Mouse (Mus musculus): ENCODE results near the gene D17Wsu92e.
A peak's percentile ranks its signal among the peaks of the same experiment; 100 is the strongest.

Gene D17Wsu92e

GRCm38 (mm10) chr17:27790976-27791375 is 29.5 kb downstream of the D17Wsu92e start:
- no peak for DNase-seq (ENCODE audit: low read depth, low spot score)

- no peak for DNase-seq (ENCODE audit: low read depth, low spot score)
Measured at GRCm38 (mm10) chr17:27790015-27790414, 30.4 kb downstream of the D17Wsu92e start.

- DNase-seq (ENCODE audit: low read depth, low spot score), result no peak
Measured at GRCm38 (mm10) chr17:27788456-27789172, 31.8 kb downstream of the D17Wsu92e start.

- peak; percentile 79 for DNase-seq (ENCODE audit: low read depth, low spot score)
Measured at GRCm38 (mm10) chr17:27783567-27783966, 36.9 kb downstream of the D17Wsu92e start.

- DNase-seq (ENCODE audit: low read depth, low spot score), result no peak
Measured at GRCm38 (mm10) chr17:27781059-27781687, 39.3 kb downstream of the D17Wsu92e start.

GRCm38 (mm10) chr17:27779755-27780154 is 40.7 kb downstream of the D17Wsu92e start:
- DNase-seq (ENCODE audit: low read depth, low spot score), result no peak

DNA sequence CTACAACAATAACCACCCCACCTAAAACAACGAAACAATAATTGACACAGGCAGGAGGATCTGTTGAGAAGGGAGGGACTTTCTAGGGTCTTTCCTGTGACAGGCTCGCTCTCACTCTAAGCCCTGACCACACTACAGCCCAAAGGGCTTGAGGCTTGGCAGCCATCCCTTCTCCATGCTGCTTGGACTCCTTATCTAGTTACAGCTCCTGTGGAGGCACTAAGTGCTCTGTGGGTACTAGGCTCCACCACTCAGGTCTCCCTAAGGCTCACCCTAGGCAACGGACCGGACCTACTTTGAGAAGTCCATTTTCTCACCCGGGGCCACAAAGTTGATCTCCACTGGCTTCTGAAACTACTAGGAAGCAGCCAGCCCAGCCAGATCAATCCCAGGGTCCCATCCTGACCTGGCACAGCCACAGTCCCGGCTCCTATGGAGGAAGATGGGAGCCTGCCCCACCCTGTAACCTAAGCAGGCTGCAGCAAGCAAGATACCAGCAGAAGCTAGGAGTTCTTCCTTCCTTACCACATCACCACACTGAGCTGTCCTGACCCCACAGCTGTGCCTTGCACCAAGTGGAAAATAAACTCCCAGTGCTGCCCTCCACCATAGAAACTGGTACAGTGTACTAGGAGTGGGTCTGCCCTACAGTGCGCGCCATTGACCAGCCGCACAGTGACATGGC is 41.6 kb downstream of the D17Wsu92e start:
- DNase-seq (ENCODE audit: low read depth, low spot score), result no peak

DNA sequence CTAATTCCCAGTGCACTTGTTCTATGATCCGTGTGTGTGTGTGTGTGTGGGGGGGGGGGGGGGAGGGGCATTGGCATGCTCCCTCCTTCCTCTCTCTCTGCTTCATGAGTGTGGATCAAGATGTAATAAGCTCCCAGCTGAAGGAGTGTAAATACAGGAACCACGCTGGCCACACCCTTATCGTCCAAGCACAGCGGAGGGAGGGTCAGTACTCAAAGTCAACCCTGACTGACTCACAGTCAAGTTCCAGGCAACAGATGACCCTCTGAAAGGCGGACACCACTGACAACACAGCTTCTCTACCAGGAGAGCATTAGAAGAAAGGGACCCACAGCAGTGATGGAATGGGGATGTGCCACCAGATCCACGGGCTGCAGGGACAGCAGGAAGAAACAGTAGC is 42.6 kb downstream of the D17Wsu92e start:
- DNase-seq (ENCODE audit: low read depth, low spot score), result no peak

- DNase-seq (ENCODE audit: low read depth, low spot score), result no peak
Measured at GRCm38 (mm10) chr17:27774198-27774597, 46.2 kb downstream of the D17Wsu92e start.

DNA sequence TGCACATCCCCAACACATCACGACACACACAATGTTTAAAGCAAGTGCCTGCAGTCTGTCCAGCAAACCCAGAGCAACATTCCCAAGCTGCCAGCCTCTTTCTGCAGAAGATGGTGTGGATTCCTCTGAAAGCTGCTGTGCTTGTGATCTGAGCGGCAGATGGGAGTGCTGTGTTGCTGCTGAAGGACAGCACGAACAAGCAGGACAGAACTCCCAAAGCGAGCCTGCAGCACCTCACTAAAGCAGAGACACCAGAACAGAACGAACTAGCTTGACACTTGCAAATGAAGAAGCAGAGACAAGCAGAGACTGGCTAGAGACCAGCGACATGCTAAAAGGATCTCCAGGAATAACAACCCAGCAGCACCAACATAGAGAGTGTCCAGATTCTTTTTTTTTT is 48.8 kb downstream of the D17Wsu92e start:
- no peak for DNase-seq (ENCODE audit: low read depth, low spot score)

DNA sequence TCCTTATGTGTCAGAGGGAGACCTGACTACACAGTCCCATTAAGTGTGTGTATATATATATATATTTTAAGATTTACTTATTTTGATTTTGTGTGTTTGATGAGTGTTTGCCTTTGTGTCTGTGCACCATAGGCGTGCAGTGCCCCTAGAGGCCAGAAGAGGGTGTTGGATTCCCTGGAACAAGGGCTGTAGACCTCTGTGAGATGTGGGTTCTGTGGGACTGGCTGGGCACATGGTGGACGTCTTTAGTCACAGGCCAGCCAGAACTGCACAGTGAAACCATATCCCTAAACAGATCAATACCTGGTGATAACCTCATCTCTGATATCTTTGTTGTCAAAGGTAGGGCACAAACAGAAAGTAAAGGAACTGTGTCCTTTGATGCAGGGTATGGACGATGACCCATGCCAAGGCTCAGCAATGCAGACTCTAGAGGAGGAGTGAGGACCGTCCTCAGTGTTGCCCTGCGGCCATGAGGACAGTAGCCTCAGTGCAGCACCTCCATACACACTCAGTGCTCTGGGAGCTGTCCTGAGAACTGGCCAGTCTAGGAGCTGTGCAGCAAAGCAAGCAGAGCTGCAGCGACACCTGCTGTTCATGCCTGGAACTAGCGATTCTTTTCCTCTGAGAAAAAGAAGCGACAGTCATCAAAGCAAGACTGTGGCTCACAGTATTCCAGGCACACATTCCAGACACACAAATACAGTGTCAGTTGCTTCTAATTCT is 51.5 kb downstream of the D17Wsu92e start:
- peak; percentile 84 for DNase-seq (ENCODE audit: low read depth, low spot score)

- DNase-seq (ENCODE audit: low read depth, low spot score), result no peak
Measured at GRCm38 (mm10) chr17:27767543-27767942, 52.9 kb downstream of the D17Wsu92e start.

DNA sequence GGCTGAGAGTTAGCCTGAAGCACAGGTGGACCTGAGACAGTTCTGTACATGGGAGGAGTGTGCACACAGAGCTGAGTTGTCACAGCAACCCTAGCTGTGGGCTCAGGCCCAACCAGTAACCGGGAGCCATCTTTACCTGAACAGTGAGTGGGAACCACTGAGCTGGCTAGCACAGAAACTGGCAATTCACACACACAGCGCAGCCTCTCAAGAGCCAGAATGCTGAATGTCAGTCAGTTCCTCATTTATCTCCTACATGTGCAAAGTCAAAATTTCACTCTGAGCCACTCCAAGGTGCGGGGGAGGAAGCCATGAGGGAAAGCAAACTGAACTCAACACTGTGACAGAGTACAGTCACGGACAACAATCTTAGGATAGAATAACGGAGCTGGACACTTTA is 53.3 kb downstream of the D17Wsu92e start:
- DNase-seq (ENCODE audit: low read depth, low spot score), result no peak

DNA sequence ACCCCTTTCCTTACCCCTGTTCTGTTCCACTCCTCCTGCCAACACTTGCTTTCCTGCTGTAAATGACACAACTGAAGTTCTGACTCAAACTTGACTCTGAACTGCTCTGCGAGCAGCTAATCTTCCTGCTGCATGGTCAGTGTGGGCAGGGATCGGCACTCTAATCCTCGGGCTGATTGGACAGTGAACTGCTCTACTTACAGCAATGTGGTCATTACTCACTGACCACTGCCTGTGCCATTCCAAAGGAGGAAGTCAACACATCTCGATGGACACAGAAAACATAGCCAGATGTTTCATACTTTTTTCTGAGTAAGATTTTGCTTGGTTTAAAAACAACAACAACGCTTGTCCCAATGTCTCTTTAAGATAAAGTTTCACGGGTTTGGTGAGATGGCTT is 55.4 kb downstream of the D17Wsu92e start:
- DNase-seq (ENCODE audit: low read depth, low spot score), result no peak

GRCm38 (mm10) chr17:27764453-27764852 is 56.0 kb downstream of the D17Wsu92e start:
- DNase-seq (ENCODE audit: low read depth, low spot score), result peak; percentile 44

GRCm38 (mm10) chr17:27762884-27763283 is 57.6 kb downstream of the D17Wsu92e start:
- no peak for DNase-seq (ENCODE audit: low read depth, low spot score)

GRCm38 (mm10) chr17:27761639-27762336 is 58.7 kb downstream of the D17Wsu92e start:
- DNase-seq (ENCODE audit: low read depth, low spot score), result peak; percentile 87

GRCm38 (mm10) chr17:27760169-27760568 is 60.3 kb downstream of the D17Wsu92e start:
- DNase-seq (ENCODE audit: low read depth, low spot score), result no peak

- DNase-seq (ENCODE audit: low read depth, low spot score), result no peak
Measured at GRCm38 (mm10) chr17:27751314-27752202, 68.9 kb downstream of the D17Wsu92e start.

- no peak for DNase-seq (ENCODE audit: low read depth, low spot score)
Measured at GRCm38 (mm10) chr17:27750451-27750942, 70.0 kb downstream of the D17Wsu92e start.
